Mouse (Mus musculus) liver, embryonic 14 days (tissue): Measurements from ENCODE around the gene Zfp800. TPM values are rescaled to one million over a fixed set of nuclear protein-coding genes. Genes with fewer than 3 reads are reported as not detected.

Experiments used
- polyA plus RNA-seq: library from polyadenylated mRNA; depleted of rRNA; stranded (reverse); fragments of >200 nt; gene quantifications from 2 replicates; pipeline ENCODE4 v1.2.3, GENCODE M21; 2012; rRNA removed

The Zfp800 gene
- 9.7 and 10.9 TPM in 2 replicates for polyA plus RNA-seq

DNA sequence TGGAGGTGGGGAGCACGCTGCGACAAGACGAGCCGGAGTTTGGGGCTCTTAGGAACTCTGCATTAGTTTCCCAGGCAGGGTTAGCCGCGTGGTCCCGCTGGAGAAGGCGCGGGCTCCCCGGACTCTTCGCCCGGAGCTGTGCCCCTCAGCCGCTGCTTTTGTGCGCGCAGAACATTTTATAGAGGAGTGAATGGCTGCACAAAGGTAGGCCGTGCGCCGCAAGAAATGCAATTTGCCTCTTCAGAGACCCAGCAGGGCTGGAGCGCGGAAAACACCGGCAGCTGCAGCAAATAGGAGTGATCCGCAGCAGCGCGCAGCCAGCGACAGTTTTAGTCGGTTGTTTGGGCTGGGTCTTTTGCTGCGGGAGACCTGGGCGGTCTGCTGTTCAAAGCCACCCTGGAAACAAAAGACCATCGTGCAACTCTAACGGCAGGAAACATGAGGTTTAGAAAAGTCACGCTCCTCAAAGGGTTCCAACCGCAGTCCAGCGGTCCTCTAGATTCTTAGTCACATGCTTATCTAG, at the start of gene Zfp800:
Gene Zfp800 (minus strand): TSS at position 325 of the 523 bp plus-strand sequence.

GRCm38 (mm10) chr6:28428290-28428689, 30.5 kb upstream of the Zfp800 start, which contains the start of gene Gcc1:
Gene Gcc1, minus strand, starts transcription at chr6:28428390.

GRCm38 (mm10) chr6:28427096-28427839, 29.5 kb upstream of the Zfp800 start, which contains the start of gene Fscn3:
Gene Fscn3, plus strand, starts transcription at chr6:28427789.

DNA sequence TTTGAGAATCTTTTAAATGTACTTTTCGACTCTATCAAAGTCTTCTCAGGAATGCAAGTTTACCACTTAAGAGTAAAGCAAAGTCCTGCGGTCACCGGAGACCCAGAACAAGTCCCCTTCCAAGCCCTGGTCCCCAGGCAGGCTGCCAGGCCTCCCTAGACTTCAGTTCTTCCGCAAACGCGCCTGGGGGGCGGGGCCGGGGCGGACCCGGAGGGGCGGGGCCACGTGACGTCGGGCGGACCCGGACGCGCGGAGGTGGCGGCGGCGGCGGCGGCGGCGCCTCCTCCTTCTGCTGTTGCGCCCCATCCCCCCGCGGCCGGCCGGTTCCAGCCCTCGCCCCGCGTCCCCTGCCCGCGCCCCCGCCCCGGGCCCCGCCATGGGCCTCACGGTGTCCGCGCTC, 25.5 kb upstream of the Zfp800 start, which contains the start of gene Arf5:
Gene Arf5 (plus strand): TSS at position 248 of the 400 bp plus-strand sequence.

Other genes starting within 250 kb of the Zfp800 start
- 244 and 326 TPM in 2 replicates for gene Arf5, start 25.6 kb upstream of the Zfp800 start, polyA plus RNA-seq
- 0.29 and 0.46 TPM in 2 replicates for gene Fscn3, start 29.8 kb upstream of the Zfp800 start, polyA plus RNA-seq
- 3.2 TPM in 2 replicates for gene Gcc1, start 30.4 kb upstream of the Zfp800 start, polyA plus RNA-seq
- gene Pax4, start 51.3 kb upstream of the Zfp800 start, polyA plus RNA-seq: not detected in 2 replicates
- gene Snd1, start 77.1 kb upstream of the Zfp800 start, polyA plus RNA-seq: 35.6 and 36.7 TPM in 2 replicates